Mouse (Mus musculus): ENCODE results near the gene Daam1.

GRCm38 (mm10) chr12:72015296-72015695 is 184.4 kb downstream of the Daam1 start:
- TF ChIP-seq CTCF (IDR thresholded peaks at IDR 0.05; ENCODE audit: extremely low read depth, insufficient read depth, insufficient read length, insufficient replicate concordance): no peak
- no peak for TF ChIP-seq POLR2A (IDR thresholded peaks at IDR 0.05; ENCODE audit: low read depth, low read length)

Measured in spleen, adult 2 months (tissue).